Mouse (Mus musculus): ENCODE measurements around the gene Afmid.

- TF ChIP-seq CTCF (IDR thresholded peaks at IDR 0.05; ENCODE audit: extremely low read depth, insufficient read length, insufficient replicate concordance, low read depth, low read length): no peak
- TF ChIP-seq POLR2A (IDR thresholded peaks at IDR 0.05; ENCODE audit: low read depth, low read length): no peak
These were observed 39.1 kb downstream of the Afmid start for GRCm38 (mm10) chr11:117864805-117865204.
